Mouse (Mus musculus): Measurements from ENCODE around the gene Zfp62. TPM values are rescaled to one million over a fixed set of nuclear protein-coding genes. Genes with fewer than 3 reads are reported as not detected.

Gene Zfp62
- polyA plus RNA-seq, 1 experiment, result 1.5 TPM

GRCm38 (mm10) chr11:49267316-49267715 lies 64.2 kb downstream of the Zfp62 start:
- H3K4me1 ChIP-seq, result peaks cover 67% of the 10 kb centered on the region
- peaks cover 61% of the 10 kb centered on the region for H3K36me3 ChIP-seq (replicated peaks; ENCODE audit: low read length)
- TF ChIP-seq GATA1 (IDR thresholded peaks at IDR 0.05; ENCODE audit: borderline replicate concordance, low read length), result no peak
- no peak for TF ChIP-seq FLI1 (IDR thresholded peaks at IDR 0.05; ENCODE audit: low read length)
- H3K27me3 ChIP-seq (replicated peaks), result no peaks in the 10 kb centered on the region
- H3K9me3 ChIP-seq, result no peaks in the 10 kb centered on the region
- H3K4me3 ChIP-seq (replicated peaks), result no peak overlapping the region

DNA sequence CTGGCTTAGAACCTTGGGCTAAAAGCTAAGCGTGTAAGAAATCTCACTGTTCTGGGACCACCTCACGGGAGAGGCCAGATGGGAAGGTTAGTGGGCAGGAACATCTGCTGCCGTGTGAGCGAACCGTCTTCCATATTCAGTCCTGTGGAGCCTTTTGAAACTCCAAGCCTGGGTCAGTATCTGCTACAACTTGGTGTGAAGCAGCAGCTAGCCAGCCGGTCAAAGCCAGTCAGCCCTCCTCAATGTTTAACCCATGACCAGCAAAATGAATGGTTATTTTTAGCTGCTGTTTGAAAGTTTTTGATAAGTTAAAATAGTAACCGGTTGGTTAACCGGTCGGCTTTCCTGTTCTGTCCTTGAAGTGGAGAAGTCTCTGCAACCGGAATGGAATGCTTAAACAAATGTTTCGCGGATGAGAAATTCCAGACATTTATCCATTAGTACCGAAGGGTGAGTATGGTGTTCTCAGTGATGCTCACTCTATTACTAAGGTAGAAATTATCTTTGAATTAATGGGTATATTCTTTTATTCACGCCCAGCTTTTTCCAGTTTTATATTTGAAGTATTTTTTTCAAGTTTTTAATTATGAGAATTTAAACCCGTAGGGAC lies 65.0 kb downstream of the Zfp62 start:
- TF ChIP-seq FLI1 (IDR thresholded peaks at IDR 0.05; ENCODE audit: low read length), result no peak
- no peak for TF ChIP-seq GATA1 (IDR thresholded peaks at IDR 0.05; ENCODE audit: borderline replicate concordance, low read length)
- H3K4me3 ChIP-seq (replicated peaks), result no peak overlapping the region
- peaks cover 66% of the 10 kb centered on the region for H3K4me1 ChIP-seq
- no peaks in the 10 kb centered on the region for H3K9me3 ChIP-seq
- peaks cover 54% of the 10 kb centered on the region for H3K36me3 ChIP-seq (replicated peaks; ENCODE audit: low read length)
- H3K27me3 ChIP-seq (replicated peaks), result no peaks in the 10 kb centered on the region

Other genes with a start within 250 kb of the Zfp62 start
- 0.21 TPM in 1 of 2 replicates, not detected in the other for gene Olfr56, start 224.4 kb upstream of the Zfp62 start, polyA plus RNA-seq (2012; ENCODE audit: insufficient read depth, low replicate concordance)
- gene 9930111J21Rik1, start 223.9 kb upstream of the Zfp62 start, polyA plus RNA-seq (2012; ENCODE audit: insufficient read depth, low replicate concordance), result 0.18 TPM in 1 of 2 replicates, not detected in the other
- gene Gm12185, start 211.1 kb upstream of the Zfp62 start, polyA plus RNA-seq (2012; ENCODE audit: insufficient read depth, low replicate concordance), result not detected in 2 replicates
- 0.22 TPM in 1 of 2 replicates, not detected in the other for gene Tgtp1, start 209.1 kb upstream of the Zfp62 start, polyA plus RNA-seq (2012; ENCODE audit: insufficient read depth, low replicate concordance)
- 0.57 TPM in 1 of 2 replicates, not detected in the other for gene 9930111J21Rik2, start 152.1 kb upstream of the Zfp62 start, polyA plus RNA-seq (2012; ENCODE audit: insufficient read depth, low replicate concordance)
- gene Tgtp2, start 139.1 kb upstream of the Zfp62 start, polyA plus RNA-seq (2012; ENCODE audit: insufficient read depth, low replicate concordance), result 0.45 TPM in 1 of 2 replicates, not detected in the other
- 6.0 and 6.4 TPM in 2 replicates for gene Ifi47, start 126.7 kb upstream of the Zfp62 start, polyA plus RNA-seq (2012; ENCODE audit: insufficient read depth, low replicate concordance)
- not detected in 2 replicates for gene Olfr1396, start 88.4 kb upstream of the Zfp62 start, polyA plus RNA-seq (2012; ENCODE audit: insufficient read depth, low replicate concordance)
- gene Olfr1395, start 61.0 kb upstream of the Zfp62 start, polyA plus RNA-seq (2012; ENCODE audit: insufficient read depth, low replicate concordance), result not detected in 2 replicates
- not detected in 2 replicates for gene Olfr1394, start 48.9 kb upstream of the Zfp62 start, polyA plus RNA-seq (2012; ENCODE audit: insufficient read depth, low replicate concordance)
- gene Btnl9, start 16.1 kb upstream of the Zfp62 start, polyA plus RNA-seq (2012; ENCODE audit: insufficient read depth, low replicate concordance), result 7.0 and 7.1 TPM in 2 replicates
- gene Mgat1, start 40.9 kb downstream of the Zfp62 start, polyA plus RNA-seq (2012; ENCODE audit: insufficient read depth, low replicate concordance), result 64.1 and 65.8 TPM in 2 replicates
- not detected in 2 replicates for gene Olfr1393, start 75.0 kb downstream of the Zfp62 start, polyA plus RNA-seq (2012; ENCODE audit: insufficient read depth, low replicate concordance)
- not detected in 2 replicates for gene Olfr1392, start 82.0 kb downstream of the Zfp62 start, polyA plus RNA-seq (2012; ENCODE audit: insufficient read depth, low replicate concordance)
- gene Olfr10, start 101.4 kb downstream of the Zfp62 start, polyA plus RNA-seq (2012; ENCODE audit: insufficient read depth, low replicate concordance), result not detected in 2 replicates
- gene Olfr1391, start 119.5 kb downstream of the Zfp62 start, polyA plus RNA-seq (2012; ENCODE audit: insufficient read depth, low replicate concordance), result not detected in 2 replicates
- not detected in 2 replicates for gene Olfr1390, start 131.9 kb downstream of the Zfp62 start, polyA plus RNA-seq (2012; ENCODE audit: insufficient read depth, low replicate concordance)
- gene Olfr1389, start 219.8 kb downstream of the Zfp62 start, polyA plus RNA-seq (2012; ENCODE audit: insufficient read depth, low replicate concordance), result 0.58 TPM in 1 of 2 replicates, not detected in the other
- not detected in 2 replicates for gene Olfr1388, start 233.3 kb downstream of the Zfp62 start, polyA plus RNA-seq (2012; ENCODE audit: insufficient read depth, low replicate concordance)